Mouse (Mus musculus): ENCODE results near the gene Magi2.
"Not testable (repeated sequence)": the region's sequence is repeated elsewhere in the genome, so short reads cannot be mapped to it uniquely, and the experiment has no call there.

Magi2 gene

DNA sequence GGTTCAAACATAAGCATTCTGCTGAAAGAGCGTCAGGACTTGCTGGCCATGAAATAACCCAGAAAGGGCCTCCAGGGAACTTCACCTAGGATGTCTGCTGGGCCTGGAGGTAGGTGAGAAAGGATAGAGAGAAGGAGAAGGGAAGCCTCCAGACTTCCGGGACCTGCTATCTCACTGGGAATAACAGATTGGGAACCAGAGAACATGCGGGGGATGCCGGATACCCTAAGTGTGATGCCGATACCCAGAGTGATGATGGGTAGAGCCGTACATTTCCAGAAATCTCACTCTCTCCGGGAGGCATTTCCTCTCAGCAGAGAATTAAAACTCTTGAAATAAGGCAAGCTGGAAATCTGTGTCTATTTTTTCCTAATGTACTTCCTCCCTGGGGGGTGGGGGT, 1265.8 kb downstream of the Magi2 start:
- DNase-seq (ENCODE audit: low spot score in 2 of 2): peak; percentile 49 to 50

DNA sequence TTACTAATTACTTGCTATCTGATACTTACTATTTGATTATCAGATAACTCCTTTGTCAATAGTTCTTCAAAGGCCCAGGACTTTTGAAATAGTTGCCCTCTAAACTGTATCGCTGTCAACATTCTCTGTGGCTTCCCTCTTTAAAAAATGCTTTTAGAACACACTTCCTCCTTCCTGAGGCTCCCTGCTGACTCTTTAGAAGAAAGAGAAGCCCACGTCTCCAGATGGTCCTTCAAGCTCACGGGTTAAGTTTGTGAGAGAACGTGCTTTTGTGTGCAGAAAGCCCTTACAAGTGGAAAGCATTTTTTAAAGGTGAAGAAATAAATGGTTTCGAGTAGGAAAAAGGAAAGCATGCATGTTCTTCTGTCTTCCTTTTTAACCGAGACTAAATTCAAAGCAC, 1267.2 kb downstream of the Magi2 start:
- DNase-seq (ENCODE audit: low spot score in 2 of 2): peak; percentile 55 to 59

DNA sequence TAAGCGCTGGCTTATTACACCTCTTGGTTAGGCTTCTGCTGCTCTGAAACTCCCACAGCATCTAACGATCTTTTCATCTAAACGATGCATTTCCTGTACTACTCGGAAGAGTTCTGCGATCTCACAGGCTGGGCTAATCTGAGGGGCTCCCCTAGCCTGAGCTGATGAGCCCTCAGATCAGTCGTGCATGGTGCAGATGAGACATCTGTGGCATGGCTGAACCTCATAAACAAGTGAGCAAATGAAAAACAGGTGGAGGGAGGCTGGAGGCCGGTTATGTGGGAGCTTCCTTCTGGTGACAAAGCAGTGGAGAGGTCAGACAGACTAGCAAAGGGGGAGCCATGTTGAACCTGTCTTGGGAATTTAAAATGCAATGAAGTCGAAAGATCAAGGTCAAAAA, 1270.1 kb downstream of the Magi2 start:
- DNase-seq (ENCODE audit: low spot score in 2 of 2): no peak

DNA sequence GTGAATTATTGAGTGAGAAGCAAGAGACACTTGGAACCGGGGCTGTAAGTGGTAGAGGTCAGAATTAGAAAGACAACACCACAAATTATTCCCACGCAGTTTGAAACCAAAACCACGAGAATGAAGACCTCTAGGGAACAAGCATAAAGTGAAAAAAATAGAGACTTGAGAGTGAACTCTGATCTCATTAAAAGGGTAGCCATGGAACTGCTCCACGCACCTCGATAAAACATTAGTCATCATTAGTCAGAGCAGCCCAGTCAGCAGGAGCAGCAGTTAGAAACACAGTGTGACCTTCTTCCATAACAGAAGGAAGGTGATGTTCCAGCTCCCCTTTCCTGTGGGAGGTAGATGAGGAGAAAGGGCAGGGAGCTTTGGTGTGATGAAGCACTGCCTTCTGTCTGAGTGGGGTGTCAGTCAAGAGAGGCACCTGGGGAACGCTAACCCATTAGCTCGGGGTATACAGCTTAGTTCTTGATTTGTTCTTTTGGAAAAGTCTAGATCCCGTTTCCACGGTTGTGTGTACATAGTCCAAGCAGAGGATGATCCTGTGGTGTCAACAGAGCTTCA, 1272.3 kb downstream of the Magi2 start:
- DNase-seq (ENCODE audit: low spot score in 2 of 2): no peak

DNA sequence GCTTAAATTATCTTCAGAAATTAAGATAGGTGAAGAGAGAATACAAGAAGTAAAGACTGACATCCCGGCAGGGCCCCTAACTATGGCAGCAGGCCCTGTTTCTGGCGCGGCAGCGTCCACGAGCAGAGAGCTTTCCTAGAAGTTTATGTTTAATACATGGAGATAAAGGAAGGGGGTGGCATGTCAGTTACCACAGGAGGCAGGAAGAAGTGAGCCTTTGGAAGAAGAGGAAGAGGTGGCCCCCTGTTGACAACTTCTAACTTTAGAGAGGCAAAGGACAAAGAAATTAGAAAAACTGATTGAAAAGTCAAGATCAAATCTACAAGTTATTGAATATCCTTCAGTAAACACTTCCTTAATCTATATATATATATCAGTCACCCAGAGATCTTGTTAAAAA, 1281.8 kb downstream of the Magi2 start:
- DNase-seq (ENCODE audit: low spot score in 2 of 2): no peak

DNA sequence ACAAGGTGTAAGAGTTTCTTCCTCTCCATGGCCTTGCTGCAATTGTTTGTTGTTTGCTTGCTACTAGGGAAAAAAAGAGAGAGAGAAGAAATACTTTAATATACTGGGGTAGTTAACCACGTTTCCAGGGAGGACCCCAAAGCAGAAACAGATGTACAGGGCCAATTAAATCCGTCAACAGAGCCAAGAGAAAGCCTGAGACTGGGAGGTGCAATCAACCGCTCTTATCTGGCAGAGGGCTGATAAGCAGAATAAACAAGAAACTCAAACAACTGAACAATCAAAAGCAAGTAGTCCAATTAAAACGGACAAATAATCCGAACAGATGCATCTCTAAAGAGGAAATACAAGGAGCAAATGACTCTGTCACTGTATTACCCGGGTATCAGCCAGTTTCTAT, 1282.8 kb downstream of the Magi2 start:
- no peak for DNase-seq (ENCODE audit: low spot score in 2 of 2)

DNA sequence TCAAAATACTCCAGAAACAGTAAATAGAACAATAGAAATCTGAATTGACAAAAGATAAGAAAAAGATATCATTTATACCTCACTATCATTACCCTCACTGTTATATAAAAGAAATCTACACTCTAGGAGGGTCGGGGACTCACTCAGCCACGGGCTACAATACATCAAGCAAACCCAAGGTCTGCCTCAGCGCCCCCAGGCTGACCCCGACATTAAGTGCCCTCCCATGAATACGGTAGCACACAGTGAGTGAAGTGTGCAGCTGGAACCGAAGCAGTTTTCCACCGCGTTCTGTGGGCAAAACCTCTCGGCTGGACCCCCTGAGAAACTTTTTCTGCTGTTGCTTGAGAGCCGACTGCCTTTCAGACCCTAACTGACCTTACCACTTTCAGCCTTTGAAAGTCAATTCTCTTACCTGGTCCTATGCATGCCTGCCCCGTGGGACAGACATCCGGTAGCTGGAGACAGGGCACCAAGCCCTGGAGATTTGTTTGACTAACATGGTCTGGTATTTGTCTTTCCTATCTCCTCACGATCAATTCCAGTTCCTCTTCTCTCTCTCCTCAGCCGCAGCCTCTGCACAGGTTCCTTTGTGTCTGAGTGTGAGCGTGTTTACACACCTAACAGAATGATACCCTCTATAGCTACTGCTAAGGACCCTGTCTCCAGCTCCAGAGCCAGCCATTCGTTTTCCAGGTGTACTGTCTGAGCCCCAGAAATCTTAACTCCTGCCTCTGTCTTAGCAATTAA, 1285.7 kb downstream of the Magi2 start:
- DNase-seq (ENCODE audit: low spot score in 2 of 2): no peak

DNA sequence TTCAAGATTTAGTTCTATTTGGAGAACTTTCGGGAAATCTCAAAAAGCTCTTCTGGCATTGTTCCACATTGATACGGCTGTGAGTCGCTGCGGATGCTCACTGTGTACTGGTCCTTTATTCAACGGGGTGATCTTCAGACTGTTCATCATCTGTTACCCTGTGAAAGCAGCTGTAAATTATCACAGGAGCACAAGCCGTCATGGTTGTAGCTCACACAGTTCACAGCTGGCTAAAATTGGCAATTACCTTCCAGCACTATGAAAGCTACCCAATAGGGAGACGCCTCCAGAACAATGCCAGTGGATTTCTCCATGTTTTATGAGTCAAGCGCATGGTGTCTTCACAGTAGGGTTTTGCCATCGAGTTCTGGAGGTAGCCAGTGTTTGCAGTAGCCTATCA, 1294.8 kb downstream of the Magi2 start:
- DNase-seq (ENCODE audit: low spot score in 2 of 2): peak in 1 of 2 experiments; percentile 31

DNA sequence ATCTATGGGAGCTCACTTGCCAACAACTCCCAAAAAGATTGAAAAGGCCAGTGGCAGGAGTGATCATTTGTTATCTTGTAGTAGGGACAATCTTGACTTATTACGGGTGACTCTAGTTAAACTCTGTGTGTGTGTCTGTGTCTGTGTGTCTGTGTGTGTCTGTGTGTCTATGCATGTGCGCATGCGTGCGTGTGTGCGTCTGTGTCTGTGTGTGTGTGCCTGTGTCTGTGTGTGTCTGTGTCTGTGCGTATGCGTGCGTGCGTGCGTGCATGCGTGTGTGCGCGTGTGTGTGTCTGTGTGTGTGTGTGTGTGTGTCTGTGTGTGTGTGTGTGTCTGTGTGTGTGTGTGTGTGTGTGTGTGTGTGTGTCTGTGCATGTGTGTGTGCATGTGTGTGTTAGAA, 1295.2 kb downstream of the Magi2 start:
- no peak for DNase-seq (ENCODE audit: low spot score in 2 of 2)

DNA sequence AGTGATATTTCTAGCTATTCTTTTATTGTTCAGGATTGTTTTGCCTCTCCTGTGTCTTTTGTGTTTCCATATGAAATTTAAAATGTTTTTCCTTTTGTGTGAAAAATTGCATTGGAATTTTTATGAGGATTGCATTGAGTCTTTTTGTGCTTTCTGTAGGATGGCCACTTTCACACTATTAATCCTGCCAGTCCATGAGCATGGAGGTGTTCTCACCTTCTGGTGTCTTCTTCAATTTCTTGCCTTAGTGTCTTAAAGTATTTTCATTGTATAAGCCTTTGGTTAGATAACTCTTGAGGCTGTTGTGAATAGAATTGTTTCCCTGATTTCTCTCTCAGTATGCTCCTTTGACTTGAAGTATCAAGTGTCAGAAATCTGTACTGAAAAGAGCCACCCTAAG, 1296.9 kb downstream of the Magi2 start:
- no peak for DNase-seq (ENCODE audit: low spot score in 2 of 2)

DNA sequence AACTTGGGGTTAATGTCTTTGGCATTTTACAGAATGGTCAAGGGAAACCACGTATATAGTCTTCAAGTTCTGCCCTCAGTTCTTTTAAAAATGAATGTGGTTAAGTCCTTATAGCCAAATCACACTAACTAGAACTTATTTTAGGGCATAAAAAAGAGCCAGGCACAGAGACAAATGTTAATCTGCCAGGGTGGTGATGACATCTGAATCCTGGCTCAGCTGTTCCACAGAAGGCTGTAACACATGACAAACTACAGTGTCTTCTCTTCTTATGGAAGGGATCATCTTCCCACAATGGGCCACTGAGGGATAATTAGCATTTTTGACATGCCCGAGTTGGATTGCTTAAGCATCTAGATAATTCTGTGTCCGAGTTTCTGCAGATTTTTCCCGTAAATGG, 1299.8 kb downstream of the Magi2 start:
- not testable (repeated sequence) for DNase-seq (ENCODE audit: low spot score in 2 of 2)

DNA sequence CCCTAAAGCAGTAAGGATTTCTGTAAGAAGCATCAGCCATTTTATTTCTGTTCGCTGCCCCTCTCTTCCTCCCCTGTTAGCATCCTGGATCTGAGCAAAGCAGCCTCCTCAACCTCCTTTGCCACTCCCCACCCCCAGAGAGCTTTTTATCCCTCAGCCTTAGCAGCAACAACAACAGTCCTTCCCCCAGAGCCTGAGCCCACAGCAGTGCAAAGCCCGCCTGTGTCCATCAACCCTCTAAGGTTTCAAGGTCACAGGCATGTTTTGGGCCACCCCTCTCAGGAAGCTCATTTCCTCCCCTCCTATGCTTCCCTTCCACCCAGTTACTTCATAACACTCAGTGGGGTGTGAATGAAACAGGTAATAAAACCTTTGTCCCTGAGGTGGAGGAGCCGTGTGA, 1309.7 kb downstream of the Magi2 start:
- DNase-seq (ENCODE audit: low spot score in 2 of 2): no peak

DNA sequence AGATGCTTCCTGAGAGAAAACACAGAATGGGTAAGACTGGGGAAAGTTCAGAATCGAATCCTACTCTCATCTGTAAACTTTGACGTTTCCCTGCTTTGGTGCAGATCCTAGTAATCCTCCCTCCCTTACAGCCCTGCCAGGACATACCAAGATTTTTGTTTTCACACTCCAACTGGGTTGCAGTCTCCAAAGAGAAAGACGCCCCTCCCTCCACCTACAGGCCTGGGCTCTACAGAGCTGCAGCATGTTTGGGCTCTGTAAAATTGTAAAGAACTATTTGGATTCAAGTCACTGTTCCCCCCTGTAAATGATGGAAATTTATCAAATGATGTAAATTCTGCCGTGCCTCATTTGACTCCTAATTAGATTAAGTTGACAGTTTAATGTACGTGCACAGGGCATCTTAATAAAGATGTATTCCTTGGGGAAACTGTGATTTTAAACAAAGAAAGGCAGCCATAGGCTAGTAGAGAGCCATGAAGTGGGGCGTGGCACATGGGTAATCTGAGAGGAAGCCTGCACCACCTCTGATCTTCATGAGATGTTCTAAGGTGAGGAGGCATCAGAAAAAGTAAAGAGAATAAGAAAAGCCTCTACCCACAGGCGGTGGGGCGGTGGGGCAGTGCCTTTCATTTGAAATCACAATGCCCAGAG, 1310.7 kb downstream of the Magi2 start:
- no peak for DNase-seq (ENCODE audit: low spot score in 2 of 2)

DNA sequence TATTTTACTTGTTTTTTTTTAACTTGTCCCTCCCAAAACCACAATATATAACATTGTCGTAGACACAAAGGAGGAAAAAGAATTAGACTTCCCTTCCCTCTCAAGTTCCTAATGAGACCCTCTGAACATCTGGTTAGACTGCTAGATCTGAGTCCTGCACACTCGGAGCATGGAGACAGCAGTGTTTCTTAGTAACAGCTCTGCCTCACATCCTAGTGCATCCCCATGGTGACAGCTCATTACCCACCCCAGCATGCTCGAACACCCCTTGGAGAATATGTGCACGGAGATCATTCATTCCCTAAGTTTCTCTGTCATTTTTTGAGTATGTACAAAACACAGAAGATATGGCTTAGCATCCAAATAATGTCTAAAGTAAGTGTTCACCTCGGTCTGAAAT, 1317.5 kb downstream of the Magi2 start:
- DNase-seq (ENCODE audit: low spot score in 2 of 2): no peak

DNA sequence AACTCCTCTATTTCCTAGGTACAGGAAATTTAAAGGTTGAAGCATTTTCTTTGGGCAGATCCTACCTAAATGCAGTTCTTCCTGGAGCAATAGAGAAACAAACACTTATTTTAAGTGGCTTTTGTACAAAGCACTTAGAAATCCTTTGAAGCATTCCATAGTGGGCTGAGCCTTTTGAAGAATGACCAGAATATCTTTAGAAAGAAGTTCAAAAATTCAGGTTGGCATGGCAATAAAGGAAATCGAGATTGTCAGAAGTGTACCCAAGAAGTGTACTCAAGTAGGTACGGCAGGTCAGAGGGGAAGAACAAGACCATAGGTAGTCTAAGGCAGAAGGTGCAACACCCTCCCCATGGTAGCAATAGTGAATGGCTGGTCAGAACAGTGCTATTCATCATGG, 1332.5 kb downstream of the Magi2 start:
- no peak for DNase-seq (ENCODE audit: low spot score in 2 of 2)

DNA sequence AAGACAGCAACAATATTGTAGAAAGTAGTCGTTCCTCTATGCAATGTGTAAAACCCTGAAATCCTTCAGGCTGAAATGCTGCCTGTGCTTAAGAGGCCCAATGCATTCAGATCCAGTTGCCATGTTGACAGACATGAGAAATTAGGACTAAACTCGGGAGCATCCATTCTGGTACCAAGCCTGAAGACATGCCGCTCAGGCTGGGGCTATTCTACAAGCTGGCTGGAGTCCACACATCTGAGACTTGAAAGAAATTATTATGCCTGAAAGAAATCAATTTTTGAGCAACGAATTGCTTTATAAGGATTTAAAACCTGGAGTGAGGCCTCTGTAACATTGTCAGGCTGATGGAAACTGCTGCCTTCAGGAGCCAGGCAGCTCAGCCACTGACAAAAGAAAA, 1333.0 kb downstream of the Magi2 start:
- DNase-seq (ENCODE audit: low spot score in 2 of 2): no peak

DNA sequence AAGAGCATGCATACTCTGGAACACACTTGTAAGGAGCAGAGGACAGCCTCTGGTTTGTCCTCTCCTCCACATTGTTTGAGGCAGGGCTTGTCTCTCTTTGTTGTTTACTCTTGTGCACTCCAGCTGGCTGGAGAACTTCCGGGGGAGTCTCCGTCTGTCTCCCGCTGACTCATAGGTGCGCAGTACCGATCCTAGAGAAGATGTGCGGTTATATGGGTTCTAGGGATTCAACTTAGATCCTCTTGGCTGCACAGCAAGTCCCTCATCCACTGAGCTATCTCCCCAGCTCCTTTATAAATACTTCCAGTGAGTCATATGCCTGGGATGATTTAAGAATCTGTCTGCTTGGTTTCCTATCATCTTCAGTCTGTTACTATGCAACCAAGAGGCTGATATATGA, 1341.6 kb downstream of the Magi2 start:
- peak; percentile 80 to 87 for DNase-seq (ENCODE audit: low spot score in 2 of 2)

DNA sequence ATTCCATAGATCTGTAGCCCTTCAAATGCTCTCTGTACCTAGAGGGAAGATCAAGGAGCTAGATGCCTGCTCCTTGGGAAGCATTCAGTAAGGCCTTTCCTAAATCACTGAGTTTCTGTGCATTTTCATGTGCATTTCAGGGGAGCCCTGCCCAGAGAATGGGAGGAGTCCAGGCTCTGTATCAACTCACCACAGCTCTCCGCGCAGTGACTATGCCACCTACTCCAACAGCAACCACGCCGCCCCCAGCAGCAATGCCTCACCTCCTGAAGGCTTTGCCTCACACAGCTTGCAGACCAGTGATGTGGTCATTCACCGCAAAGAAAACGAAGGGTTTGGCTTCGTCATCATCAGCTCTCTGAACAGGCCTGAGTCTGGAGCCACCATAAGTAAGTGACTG, 1342.1 kb downstream of the Magi2 start:
- peak; percentile 47 to 52 for DNase-seq (ENCODE audit: low spot score in 2 of 2)

DNA sequence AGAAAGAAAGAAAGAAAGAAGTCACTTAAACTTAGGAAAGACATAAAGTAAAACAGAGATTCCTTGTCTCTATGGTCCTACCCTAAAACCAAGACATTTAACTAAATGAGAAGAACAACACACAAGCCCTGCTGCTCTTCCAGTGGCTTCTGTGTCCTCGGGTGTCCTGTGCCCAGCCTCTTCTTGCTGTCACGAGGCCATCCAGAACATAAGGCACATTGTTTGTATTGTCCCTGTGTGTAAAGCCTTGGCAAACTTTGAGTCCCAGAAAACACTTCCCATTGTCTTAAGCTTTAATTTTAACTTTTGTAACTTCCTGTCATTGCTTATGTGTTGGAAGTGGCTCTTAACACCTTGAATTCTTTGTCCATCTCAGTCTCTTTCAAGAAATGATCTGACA, 1348.0 kb downstream of the Magi2 start:
- no peak for DNase-seq (ENCODE audit: low spot score in 2 of 2)

DNA sequence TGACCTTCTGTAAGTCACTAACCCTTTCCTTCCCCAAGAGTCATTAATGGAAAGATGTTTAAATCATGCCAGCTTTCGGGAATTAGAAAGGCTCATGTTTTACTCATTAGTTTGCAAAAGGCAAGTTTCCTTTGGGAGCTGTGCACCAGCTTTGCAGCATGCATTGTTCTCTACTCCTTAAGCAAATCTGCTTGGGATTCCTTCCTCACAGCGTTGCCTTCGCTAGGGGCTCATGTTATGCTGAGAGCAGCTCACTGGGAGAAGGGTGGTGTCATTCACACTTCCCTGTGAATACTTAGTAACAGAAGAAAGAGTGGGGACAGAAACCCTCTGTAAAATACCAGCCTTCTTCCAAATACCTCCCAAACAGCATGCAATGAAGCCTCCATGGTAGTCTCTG, 1349.0 kb downstream of the Magi2 start:
- DNase-seq (ENCODE audit: low spot score in 2 of 2): no peak

DNA sequence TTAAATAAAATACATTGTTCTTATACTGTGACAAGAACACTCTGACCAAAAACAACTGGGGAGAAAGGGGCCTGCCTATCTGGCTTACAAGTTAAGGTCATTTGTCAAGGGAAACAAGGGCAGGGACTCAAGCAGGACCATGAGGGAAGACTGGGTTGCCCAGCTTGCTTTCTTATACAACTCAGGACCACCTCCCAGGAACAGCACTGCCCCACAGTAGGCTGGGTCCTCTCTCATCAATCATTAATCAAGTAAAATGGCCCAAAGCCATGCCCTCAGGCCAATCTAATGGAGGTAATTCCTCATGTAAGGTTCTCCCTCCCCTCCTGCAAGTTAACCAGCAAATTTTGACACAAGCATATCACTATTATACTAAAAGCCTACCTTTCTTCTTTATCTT, 1349.4 kb downstream of the Magi2 start:
- DNase-seq (ENCODE audit: low spot score in 2 of 2): no peak

DNA sequence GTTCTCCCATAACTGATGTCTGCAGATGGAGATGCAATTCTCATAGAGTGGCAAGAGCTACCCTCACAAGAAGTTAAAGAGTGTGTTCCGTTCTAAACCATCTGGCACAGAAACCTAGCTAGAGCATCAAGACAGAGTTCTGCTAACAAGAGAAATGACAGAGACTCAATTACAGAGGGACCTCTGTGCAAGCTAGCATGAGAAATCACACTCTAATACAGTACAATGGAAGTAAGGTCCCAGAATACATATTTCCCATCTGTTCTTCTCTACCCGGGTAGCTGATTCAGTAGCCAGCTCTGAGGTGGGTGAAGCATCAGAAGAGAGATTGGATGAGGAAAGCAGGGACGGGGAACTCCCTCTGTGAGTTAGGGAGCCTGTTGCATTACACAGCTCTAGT, 1351.8 kb downstream of the Magi2 start:
- DNase-seq (ENCODE audit: low spot score in 2 of 2): peak; percentile 24 to 31

DNA sequence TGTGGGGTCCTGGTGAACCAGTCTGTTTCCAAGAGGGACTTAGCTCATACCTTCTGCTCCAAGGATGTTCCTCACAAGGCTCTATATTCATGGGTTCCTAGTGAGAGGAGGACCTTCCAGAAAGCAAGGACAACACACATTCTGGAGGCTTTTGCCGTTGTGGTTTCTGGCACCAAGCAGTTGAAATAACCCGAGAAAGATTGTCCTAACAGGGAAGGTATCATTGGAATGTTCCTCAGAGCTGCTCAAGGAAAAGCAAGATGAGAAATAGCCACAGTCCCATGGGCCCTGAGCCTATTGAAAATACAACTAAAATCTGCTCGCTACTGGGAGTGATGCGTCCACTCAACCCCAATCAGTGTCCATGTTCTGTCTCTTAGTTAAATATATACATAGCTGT, 1353.8 kb downstream of the Magi2 start:
- DNase-seq (ENCODE audit: low spot score in 2 of 2): no peak

Measured in right cerebral cortex, adult 2 months (tissue).